Mouse (Mus musculus): ENCODE results near the gene Sufu.

Gene Sufu

DNA sequence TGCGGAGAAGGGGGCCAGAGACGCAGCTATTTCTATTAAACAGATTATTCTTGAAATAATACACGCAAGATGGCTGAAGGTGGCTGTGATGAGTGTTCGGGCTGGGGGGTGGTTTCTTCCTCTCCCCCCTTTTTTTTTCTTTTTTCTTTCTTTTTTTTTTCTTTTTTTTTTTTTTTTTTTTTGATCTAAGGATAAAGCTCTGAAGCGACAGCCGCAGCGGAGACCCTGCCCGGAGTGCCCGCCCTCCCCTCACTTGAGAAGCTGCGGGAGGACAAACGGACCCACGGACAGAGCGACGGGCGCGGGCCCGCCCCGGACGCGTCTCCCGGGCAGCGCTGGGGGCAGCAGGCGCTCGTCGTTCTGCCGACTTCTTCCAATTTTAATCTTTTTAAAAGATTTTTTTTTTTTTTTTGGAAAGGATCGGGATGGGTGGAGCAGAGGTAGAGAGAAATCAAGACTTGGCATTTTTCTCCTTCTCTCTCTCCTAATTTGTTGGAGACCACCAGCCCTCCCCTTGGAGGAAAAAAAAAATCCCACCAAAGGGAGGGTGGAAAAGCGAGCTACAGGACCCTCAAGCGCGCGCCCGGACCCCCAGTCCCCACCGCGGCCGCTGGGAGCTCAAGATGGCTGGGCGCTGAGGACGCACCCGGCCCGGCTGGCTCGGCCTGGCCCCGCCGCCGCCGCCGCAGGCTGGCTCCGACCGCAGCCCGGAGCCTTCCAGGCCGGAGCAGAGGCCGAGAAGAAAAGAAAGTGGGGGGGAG lies 104.1 kb downstream of the Sufu start:
- peak; percentile 70 for DNase-seq

DNA sequence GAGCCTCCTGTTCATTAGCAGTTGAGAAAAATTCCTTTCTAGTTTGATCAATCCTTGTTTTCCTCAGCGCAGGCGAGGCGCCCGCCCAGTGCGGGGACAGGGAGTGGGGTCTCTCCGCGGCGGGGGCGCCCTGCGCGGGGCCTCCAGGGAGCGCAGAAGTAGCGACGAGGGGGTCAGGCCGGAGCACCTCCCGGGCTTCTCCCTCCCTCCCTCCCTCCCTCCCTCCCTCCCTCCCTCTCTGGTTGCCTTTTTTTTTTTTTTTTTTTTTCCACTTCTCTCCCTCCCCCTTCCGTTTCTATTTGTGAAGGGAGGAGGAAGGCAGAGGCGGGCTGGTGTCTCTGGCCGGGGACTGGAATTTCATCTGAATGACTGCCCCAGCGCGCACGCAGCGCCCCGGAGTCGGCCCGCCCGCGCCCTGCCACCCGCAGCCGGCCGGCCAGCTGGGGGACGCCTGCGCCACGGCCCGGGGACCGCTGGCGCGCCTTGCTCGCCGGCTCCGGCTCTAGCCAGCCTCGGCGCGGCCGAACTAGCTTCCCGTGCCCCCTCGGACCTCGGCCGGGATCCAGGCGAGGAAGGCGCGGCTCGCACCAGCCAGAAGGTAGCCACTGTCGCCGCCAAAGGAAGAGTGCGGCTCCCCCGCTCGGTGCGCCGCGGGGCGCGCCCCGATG lies 104.8 kb downstream of the Sufu start, which contains the start of gene Trim8:
TSS of gene Trim8 (plus strand) at position 302 of the 668 bp plus-strand sequence.
- peak; percentile 73 for DNase-seq

DNA sequence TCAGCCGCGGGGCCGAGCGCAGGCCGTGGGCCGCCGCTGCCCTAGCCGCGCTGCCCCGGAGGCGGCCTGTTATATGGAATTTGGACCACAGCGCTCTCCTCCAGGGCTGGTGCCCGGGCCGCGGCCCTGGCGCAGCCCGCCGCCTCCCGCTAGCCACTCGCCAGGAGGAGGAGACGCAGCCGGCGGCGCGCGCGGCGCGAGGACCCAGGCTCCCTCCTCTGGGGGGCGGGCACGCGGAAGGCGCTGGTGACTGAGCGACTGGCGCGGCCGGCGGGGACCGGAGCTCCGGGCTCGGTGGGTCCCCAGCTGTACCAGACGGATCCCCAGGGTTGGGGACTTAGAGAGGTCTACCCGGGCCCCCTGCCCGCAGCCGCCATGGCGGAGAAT lies 105.4 kb downstream of the Sufu start:
- peak; percentile 90 for DNase-seq

DNA sequence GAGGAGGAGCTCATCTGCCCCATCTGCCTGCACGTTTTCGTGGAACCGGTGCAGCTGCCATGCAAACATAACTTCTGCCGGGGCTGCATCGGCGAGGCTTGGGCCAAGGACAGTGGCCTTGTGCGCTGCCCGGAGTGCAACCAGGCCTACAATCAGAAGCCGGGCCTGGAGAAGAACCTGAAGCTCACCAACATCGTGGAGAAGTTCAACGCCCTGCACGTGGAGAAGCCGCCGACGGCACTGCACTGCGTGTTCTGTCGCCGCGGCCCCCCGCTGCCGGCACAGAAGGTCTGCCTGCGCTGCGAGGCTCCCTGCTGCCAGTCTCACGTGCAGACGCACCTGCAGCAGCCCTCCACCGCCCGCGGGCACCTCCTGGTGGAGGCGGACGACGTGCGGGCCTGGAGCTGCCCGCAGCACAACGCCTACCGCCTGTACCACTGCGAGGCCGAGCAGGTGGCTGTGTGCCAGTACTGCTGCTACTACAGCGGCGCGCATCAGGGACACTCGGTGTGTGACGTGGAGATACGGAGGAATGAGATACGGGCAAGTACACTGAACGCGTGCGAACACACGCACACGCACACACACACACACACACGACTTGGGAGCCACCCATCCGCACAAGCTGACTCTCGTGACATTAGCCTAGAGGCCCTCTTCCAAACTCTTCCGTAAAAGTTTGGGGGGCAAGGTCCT lies 105.9 kb downstream of the Sufu start:
- peak; percentile 96 for DNase-seq

DNA sequence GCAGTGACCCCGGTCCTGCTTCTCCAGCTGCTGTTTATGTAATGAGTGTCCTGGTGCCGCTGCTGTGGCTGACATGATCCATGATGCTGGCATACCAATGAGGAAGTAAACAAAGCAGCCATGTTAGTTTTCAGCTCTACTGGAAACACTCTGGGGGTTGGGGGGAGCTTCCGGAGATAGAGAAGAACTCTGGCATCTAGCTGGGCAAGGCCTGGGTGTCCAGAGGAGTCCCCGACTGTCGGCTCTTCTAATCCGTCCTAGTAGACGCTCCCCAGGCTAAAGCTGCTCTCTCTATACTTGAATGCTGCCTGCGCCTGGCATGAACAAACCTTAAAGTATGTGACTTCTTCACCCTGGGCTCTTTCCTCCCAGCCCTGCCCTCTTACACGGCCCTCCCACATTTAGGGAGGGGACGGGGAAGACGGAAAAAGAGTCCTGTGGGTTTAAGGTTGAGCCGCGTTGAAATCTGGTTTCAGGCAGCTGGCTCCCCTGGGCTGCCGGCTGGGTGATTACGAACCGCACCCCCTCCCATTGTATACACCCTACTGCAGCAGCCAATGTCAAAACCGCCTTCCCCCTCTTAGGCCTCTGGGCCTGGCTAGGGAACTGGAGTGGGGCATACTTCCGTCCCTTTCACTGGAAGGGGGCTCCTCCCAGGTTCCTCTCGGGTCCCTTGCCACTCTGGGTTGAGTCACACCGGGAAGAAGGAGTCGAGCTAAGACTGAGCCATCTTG lies 106.8 kb downstream of the Sufu start:
- peak; percentile 80 for DNase-seq

DNA sequence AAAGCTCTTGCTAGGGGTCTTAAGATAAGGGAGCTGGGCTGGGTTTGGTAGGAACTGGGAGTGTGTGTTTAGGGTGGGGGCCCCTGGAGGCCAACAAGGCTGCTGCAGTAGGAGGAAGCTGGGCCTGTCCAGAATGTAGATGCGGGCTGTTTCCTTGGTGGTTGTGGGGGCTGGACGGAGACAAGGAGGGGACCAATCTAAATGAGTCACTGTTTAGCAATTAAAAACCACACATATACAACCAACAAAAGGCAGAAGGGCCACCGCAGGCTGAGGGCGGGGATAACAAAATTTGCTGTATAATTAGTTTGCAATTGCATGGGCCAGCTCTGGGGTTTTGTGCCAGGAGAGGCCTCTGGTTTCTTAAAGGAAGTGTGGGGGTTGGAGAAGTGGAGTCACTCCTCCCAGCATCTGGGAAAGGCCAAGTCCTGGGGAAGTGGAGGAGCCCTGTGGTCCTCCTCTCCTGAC lies 107.4 kb downstream of the Sufu start:
- DNase-seq: peak; percentile 67

DNA sequence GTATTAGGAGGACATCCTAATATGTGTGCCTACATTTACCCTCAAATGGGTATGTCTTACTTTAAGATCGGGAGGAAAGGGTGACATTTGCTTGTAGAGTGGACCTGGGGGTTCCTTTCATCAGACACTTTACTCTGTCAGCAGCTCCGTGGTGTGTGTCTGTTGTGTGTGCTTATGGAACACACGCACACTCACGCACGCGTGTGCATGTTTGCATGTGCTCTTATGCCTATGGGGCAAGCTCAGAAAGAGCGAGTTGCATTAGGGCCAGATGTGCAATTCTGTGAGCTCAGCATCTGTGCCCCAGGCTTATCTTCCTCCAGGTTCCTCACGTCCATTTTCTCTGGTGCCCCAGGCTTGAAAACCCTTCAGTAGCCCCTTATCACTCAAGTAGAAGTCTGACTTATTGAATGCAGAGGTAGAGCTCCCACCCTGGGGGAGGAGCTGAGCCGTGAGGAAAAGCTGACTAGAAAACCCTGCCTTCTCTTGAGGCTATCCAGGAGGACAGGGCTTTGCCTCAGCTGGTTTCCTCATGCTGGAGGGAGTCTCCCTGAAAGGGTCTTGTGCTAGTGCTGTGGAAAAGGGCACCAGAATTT lies 108.2 kb downstream of the Sufu start:
- DNase-seq: no peak

DNA sequence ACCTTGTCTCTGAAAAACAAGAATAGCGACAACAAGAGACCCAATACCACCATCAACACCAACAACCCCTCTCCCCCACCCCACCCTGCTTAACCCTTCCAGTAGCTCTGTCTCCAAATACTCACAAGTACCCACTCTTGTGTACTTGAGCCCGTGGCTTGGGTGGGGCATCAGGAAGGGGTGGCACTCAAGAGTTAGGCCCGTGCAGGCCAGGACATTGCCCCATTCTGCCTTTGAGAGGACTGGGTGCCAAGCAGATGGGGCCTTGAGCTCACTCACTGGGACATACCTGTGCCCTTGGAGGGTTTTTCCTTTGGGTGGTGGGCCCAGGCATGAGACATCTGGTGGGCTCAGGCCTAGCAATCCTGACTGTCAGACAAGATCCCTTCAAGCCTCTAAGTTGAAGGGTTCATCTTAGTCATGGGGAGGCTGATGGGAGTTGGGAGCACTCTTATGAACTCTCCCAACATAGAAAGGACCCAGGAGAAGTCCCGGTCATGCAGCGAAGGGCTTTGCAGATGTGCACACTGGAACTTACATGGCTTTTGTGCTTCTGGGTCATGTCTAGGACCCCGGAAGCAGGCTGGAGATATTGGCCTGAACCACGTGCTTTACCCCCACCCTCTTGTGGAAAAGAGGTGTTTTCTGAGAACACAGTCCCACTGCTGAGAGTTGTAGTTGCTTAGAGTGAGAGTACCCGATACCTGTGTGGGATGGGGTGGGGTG lies 109.1 kb downstream of the Sufu start:
- no peak for DNase-seq

DNA sequence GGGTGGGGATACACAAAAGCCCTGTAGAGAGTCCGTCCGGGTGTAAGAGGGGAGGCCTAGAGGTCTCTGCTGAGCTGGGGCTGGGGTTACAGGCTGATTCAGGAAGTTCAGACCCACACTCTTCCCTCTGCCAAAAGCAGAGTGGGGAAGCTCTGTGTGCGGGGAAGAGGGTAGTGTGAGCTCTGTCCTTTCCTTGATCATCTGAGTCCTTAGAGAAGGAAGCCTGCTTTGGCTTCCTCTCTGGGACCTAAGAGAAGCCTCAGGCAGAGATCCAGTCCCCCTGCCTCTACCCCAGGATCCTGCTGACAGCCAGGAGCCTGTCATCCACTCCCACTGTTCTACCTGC lies 109.6 kb downstream of the Sufu start:
- DNase-seq: no peak

DNA sequence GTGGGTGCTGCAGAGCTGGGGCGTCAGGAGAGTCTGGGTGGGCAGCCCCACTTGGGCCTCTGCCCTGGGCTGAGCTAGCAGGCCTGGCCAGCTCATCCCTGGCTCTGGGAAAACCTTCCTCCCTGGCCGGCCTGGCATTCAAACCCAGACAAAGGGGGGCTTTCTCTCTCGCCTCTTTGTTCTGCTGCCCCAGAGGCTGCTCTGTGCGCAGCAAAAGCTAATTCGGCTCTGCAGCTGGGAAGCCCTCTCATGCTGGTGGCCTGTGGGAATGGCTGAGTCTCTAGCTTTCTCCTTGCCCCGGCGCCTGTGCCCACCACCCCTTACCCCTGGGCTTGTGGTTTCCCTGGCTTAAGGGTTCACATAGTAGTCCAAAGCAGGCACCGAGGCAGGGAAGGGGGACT lies 110.5 kb downstream of the Sufu start:
- DNase-seq: peak; percentile 31

DNA sequence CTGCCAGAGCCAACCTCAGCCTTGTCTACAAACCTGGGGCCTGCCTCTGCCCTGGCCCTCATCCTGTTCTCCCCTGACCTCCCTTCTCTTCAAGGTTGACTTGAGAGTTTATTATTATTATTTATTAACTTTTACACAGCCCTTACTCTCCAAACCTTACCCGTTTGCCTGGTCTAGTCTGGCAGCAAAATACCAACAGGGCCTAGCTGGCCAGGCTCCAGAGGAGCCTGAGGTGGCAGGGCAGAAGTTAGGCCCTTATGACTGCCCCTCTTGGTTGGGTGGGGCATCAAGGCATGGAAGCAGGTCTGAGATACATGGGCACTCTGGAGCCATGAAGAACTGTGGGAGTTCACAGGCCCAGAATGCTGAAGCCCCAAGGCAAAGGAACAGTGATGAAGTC lies 111.1 kb downstream of the Sufu start:
- DNase-seq: peak; percentile 11

DNA sequence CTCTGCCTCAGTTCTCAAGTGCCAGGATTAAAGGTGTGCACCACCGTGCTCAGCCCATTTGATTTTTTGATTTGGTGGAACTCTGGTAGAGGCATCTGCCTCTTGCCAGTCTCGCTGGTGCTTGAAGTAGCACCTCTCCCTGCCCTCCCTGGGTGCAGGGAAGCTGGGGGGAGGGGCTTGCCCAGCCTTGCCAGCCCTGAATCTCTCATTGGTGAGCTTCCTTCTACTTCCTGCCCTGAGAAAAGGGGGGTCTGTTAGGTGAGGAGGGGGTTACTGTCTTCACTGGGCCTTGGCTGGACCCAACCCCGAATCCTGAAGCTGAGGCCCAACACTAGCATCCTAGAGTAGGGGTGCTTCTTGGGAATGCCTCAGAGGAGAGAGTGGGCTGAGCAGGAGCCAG lies 112.0 kb downstream of the Sufu start:
- DNase-seq: peak; percentile 68

DNA sequence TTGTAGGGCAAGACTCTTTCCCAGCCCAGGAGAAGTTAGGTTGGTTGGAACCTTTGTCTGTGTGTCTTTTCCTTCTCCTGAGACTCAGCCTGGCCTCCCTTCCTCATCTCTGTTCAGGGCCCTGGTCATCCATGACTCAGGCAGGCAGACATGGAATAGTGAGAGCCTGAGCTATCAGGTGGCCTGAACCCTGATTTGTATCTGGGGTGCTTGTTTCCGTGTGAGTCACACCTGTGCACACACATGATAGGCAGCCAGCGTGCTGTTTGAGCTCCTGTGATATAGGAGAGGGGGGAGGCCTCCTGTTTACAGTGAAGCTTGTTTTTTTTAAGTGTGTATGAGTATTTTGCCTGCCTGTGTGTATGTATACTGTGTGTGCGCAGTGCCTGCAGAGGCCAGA lies 112.5 kb downstream of the Sufu start:
- peak; percentile 21 for DNase-seq

DNA sequence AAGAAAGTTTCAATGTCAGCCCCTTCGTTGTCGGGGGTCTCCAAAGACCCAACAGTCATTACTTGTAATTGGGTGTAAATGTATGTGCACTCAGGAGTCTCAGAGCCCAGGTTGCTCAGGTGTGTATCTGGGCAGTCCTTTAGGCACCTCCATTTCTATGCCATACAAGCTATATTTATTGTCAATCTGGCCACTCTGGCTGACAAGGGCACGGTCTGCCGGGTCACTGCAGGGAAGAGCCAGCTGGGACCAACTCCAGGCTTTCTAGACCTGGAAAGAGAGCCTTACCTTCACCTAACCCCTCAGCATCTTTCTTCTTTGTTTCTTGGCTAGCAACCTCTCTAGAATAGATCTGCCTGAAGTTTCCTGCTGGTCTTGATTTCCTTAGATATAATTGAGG lies 113.0 kb downstream of the Sufu start:
- no peak for DNase-seq

DNA sequence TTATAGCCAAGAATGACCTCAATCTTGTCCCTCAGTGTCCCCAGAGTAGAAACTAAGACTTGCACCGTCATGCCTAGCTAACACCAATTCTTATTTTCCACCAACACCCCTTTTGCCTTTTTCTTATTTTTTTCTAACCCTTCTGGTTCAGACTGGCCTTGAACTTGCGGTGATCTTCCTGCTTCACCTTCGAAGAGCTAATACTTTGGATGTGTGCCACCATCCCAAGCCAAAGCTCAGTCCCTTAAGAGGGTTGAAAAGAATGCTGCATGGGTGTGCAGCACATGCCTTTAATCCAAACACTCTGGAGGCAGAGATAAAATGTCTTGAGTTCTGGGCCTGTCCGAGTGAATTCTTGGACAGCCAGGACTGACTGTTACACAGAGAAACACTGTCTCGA lies 113.7 kb downstream of the Sufu start:
- DNase-seq: no peak

DNA sequence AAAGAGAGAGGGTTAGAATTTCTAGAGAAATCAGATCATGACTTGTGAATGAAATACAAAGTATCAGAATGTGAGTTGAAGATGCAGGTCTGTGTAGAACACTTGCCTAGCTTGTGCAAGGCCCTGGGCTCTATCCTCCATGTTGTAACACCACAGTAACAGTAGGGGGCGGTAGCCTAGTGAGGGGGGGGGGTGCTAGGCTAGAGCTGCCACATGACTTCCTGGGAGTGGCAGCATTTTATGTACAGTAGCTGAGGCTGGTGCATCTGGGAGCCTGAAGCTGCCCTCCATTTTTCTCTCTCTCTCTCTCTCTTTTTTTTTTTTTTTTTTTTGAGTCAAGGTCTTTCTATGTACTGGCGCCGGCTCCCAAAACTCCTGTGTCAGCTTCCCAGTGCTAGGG lies 114.1 kb downstream of the Sufu start:
- DNase-seq: peak; percentile 58

DNA sequence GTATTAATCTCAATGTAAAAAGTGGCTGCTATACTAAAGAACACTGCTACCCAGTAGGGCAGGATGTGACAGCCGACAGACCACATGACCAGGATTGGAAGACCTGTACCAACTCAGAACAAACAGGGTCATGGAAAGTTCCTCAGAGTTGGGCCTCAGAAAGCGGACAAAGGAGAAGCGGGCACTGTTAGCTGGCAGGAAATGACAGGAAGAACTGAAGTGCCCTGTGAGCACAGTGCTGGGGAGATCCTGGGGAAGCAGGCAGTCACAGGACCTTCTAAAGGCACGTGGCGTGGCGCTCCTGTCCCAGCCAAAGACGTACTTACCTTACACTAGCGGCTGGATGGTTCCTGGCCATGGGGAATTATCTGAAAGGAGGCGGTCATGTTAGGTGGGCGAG lies 114.6 kb downstream of the Sufu start:
- DNase-seq: no peak

DNA sequence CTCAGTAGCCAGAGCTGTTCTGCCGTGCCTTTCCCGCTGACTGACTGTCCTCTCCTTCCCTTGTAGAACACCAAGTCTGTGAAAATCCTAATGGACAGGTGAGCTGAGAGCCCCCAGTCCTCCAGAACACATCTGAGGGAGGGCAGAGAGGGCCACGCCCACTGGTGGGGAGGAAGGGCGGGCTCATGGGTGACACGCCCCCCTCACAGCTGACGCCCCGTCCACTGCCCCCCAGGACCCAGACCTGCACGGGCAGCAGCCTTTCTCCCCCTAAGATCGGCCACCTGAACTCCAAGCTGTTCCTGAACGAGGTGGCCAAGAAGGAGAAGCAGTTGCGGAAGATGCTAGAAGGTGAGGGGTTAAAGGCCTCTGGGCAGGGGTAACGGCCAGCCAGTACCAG lies 117.7 kb downstream of the Sufu start:
- DNase-seq: peak; percentile 33

DNA sequence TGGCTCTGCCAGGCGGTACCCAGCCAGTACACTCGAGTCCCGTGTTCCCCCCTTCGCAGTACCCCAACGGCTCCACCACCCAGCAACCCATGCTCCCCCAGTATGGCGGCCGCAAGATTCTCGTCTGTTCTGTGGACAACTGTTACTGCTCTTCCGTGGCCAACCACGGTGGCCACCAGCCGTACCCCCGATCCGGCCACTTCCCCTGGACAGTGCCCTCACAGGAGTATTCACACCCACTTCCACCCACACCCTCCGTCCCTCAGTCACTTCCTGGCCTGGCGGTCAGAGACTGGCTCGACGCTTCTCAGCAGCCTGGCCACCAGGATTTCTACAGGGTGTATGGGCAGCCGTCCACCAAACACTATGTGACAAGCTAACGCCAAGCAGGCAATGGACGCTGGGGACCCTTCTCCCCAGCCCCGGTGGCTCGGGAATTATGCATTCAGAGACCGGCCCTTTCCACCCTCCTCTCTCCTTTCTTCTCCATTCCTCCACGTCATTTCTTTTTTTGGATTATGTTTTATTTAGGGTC lies 118.7 kb downstream of the Sufu start:
- DNase-seq: peak; percentile 23

DNA sequence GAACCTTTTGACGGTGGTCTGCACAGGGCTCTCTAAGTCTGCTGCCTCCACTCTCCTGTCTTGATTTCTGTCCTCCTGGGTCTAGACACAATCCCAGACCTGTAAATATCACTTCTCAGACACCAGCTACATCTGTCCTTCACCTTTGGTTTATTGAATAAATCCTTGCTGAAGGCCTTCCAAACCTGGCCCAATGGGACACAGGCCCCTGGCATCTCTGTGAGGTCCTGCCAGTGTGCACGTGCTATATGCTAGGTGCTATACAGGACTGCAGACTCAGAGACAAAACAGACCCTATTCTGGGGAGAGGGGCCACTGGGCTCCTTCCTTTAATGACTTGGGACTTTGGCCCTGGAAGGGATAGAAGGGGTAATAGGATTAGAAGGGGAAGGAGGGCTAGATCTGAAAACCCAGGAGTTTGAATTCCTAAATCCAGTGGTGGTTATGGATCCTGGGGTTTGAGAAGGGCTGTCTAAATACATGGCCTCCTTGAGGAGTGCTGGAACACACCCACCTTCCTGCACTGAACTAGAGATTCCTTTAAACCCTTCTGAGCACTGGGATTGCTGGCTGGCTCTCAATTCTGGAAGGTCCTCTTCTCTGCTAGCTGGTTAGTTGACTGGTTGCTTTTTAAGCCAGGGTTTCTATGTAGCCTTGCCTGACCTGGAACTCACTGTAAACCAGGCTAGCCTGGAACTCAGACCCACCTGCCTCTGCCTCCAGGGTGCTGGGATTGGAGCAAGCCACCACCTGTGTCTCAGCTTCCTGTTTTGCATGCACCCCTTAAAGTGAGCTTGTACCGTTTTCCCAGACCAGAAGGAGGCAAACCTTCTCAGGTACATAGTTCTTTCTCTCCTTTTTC lies 120.2 kb downstream of the Sufu start:
- DNase-seq: peak; percentile 60

Data from thymus, postnatal 4 days (tissue).